Mouse (Mus musculus): Measurements from ENCODE around the gene Prpf6.

- TF ChIP-seq EP300 (IDR thresholded peaks at IDR 0.05; ENCODE audit: low read depth) (no peak), CTCF (IDR thresholded peaks at IDR 0.05; ENCODE audit: low read depth) (no peak)
Measured at GRCm38 (mm10) chr2:181548682-181549081, 43.0 kb upstream of the Prpf6 start.
